Mouse (Mus musculus) midbrain, postnatal 0 days (tissue): ENCODE data around the gene Trappc3. TPM values are rescaled to one million over a fixed set of nuclear protein-coding genes. Genes with fewer than 3 reads are reported as not detected.

Experiments used
- ATAC-seq: fragments of 200-750 bp; cut with Nextera tagmentation; 2 replicates; pipeline ENCODE4 v1.8.0; 2017; ENCODE audit warnings: moderate number of reproducible peaks, mild to moderate bottlenecking, moderate TSS enrichment, moderate library complexity; ENCODE audit not compliant: low FRiP score
- DNase-seq: peaks from one replicate; pipeline ENCODE4 v3.0.0-alpha.2; 2015; ENCODE audit warnings: low spot score
- H3K27ac ChIP-seq: fragments of 300-500 bp; sonication (generic); 2 replicates; pipeline ENCODE4 v1.5.1; 2014; ENCODE audit warnings: low read depth, mild to moderate bottlenecking, low read length, mixed read lengths
- H3K27me3 ChIP-seq: fragments of 300-500 bp; sonication (generic); 2 replicates; pipeline ENCODE4 v1.6.1; 2014; ENCODE audit warnings: low read length, control low read depth, mixed read lengths; ENCODE audit not compliant: insufficient read depth
- H3K36me3 ChIP-seq: fragments of 300-500 bp; sonication (generic); 2 replicates; pipeline ENCODE4 v1.6.1; 2014; ENCODE audit warnings: low read length, control low read depth, mixed read lengths; ENCODE audit not compliant: insufficient read depth
- H3K4me1 ChIP-seq: fragments of 300-500 bp; sonication (generic); 2 replicates; pipeline ENCODE4 v1.6.1; 2014; ENCODE audit warnings: mild to moderate bottlenecking, control low read depth, antibody characterized with exemption, low read length, mixed read lengths; ENCODE audit not compliant: insufficient read depth
- H3K4me2 ChIP-seq: fragments of 300-500 bp; sonication (generic); 2 replicates; pipeline ENCODE4 v1.6.1; 2014; ENCODE audit warnings: low read depth, mild to moderate bottlenecking, low read length, mixed read lengths; ENCODE audit not compliant: poor library complexity, severe bottlenecking
- H3K4me3 ChIP-seq: fragments of 300-500 bp; sonication (generic); 2 replicates; pipeline ENCODE4 v1.5.1; 2014; ENCODE audit warnings: low read depth, mild to moderate bottlenecking, low read length, moderate library complexity
- H3K9ac ChIP-seq: fragments of 300-500 bp; sonication (generic); replicated peaks from 2 replicates; pipeline ENCODE4 v1.6.1; 2014; ENCODE audit warnings: mild to moderate bottlenecking, low read length, moderate library complexity, mixed read lengths; ENCODE audit not compliant: poor library complexity, severe bottlenecking
- H3K9me3 ChIP-seq: fragments of 300-500 bp; sonication (generic); 2 replicates; pipeline ENCODE4 v1.6.1; 2016; ENCODE audit warnings: low read length, control low read depth
- CTCF ChIP-seq: IDR thresholded peaks from 2 replicates; pipeline ENCODE4 v1.5.1; 2016; ENCODE audit warnings: antibody characterized with exemption, mild to moderate bottlenecking
- WGBS: fragments of 180-500 bp; shearing (Covaris S2); extraction: QIAGEN DNeasy Blood & Tissue Kit; methylation state at CpG from one replicate; pipeline ENCODE4 v1.1.7; 2014; 5-methylcytosine and 5-hydroxymethylcytosine counted together
- polyA plus RNA-seq: library from polyadenylated mRNA; unstranded; fragments of >200 nt; fragmentation: Nextera tagmentation; extraction: Ambion mirVana; gene quantifications from 2 replicates; pipeline ENCODE4 v1.2.1, GENCODE M21; 2015
- total RNA-seq: library from RNA; depleted of rRNA; stranded (reverse); fragments of >200 nt; gene quantifications from 2 replicates; pipeline ENCODE4 v1.2.3, GENCODE M21; 2014

Trappc3 gene
- total and polyA plus RNA-seq, 2 experiments from 2014 or later, result 121 to 186 TPM

GRCm38 (mm10) chr4:126300916-126301583, 38.9 kb downstream of the Trappc3 start:
- H3K4me2 ChIP-seq, result peak overlapping the region; percentile 54
- H3K9me3 ChIP-seq, result no peaks in the 10 kb centered on the region
- no peak for DNase-seq
- peaks cover 52% of the 10 kb centered on the region for H3K27me3 ChIP-seq
- no peak overlapping the region for H3K27ac ChIP-seq
- 0 out of 2 replicates have a peak overlapping the region, but pooled peaks have one; percentile 29 for H3K9ac ChIP-seq
- H3K36me3 ChIP-seq, result no peaks in the 10 kb centered on the region
- H3K4me1 ChIP-seq, result peaks cover 12% of the 10 kb centered on the region; the same call in 1 of the 2 replicates
- TF ChIP-seq CTCF, result no peak
- peak overlapping the region; percentile 30 for H3K4me3 ChIP-seq
- no peak for ATAC-seq
- WGBS, result 2% methylated on average over 44 of the region's 50 CpGs

GRCm38 (mm10) chr4:126301584-126302309, 39.6 kb downstream of the Trappc3 start:
- no peak overlapping the region for H3K27ac ChIP-seq
- H3K4me1 ChIP-seq, result peaks cover 12% of the 10 kb centered on the region; the same call in 1 of the 2 replicates
- H3K4me2 ChIP-seq, result peak overlapping the region; percentile 54
- H3K4me3 ChIP-seq, result peak overlapping the region; percentile 30
- ATAC-seq (no peak), DNase-seq (no peak)
- no peak overlapping the region for H3K9ac ChIP-seq
- no peaks in the 10 kb centered on the region for H3K9me3 ChIP-seq
- H3K27me3 ChIP-seq, result peaks cover 50% of the 10 kb centered on the region
- H3K36me3 ChIP-seq, result no peaks in the 10 kb centered on the region
- TF ChIP-seq CTCF, result no peak
- 4% methylated on average over 27 of the region's 27 CpGs for WGBS

GRCm38 (mm10) chr4:126303877-126304276, 41.8 kb downstream of the Trappc3 start:
- Histone ChIP-seq H3K9me3 (no peaks in the 10 kb centered on the region), H3K27ac (no peak overlapping the region), H3K4me3 (no peak overlapping the region), H3K27me3 (peaks cover 40% of the 10 kb centered on the region), H3K9ac (no peak overlapping the region), H3K4me2 (no peak overlapping the region), H3K36me3 (no peaks in the 10 kb centered on the region), H3K4me1 (peaks cover 8% of the 10 kb centered on the region; the same call in 1 of the 2 replicates)
- TF ChIP-seq CTCF, result peak; percentile 41
- WGBS, result 66% methylated on average over 4 of the region's 4 CpGs
- ATAC-seq, result no peak
- no peak for DNase-seq

- no peak overlapping the region for H3K27ac ChIP-seq
- H3K9me3 ChIP-seq, result no peaks in the 10 kb centered on the region
- H3K4me3 ChIP-seq, result no peak overlapping the region
- H3K9ac ChIP-seq, result no peak overlapping the region
- no peak for DNase-seq
- ATAC-seq, result no peak
- peaks cover 31% of the 10 kb centered on the region for H3K27me3 ChIP-seq
- no peak overlapping the region for H3K4me2 ChIP-seq
- 88% methylated on average over 1 of the region's 1 CpGs for WGBS
- no peaks in the 10 kb centered on the region for H3K36me3 ChIP-seq
- no peak for TF ChIP-seq CTCF
- H3K4me1 ChIP-seq, result peaks cover 8% of the 10 kb centered on the region; the same call in 1 of the 2 replicates
These were observed 43.3 kb downstream of the Trappc3 start for GRCm38 (mm10) chr4:126305428-126305827.

DNA sequence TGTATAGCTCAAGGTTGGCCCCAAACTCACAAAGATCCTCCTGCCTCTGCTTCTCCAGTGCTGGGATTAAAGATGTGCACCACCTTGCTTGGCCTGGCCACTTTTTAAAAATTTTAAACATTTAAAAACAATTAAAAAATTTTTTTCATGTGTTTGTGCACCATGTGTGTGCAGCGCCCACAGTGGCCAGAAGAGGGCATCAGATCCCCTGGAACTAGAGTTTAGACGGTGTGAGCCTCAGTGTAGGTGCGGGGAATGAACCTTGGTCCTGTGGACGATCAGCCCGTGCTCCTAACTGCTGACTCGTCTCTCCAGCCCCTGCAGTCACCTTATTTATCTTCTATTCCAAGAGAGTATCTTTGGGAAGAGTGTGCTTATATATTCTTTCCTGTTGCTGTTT, 43.9 kb downstream of the Trappc3 start:
- 89% methylated on average over 6 of the region's 6 CpGs for WGBS
- TF ChIP-seq CTCF, result peak; percentile 33; the same call in 1 of the 2 replicates

GRCm38 (mm10) chr4:126306827-126307226, 44.7 kb downstream of the Trappc3 start:
- Histone ChIP-seq H3K4me1 (no peaks in the 10 kb centered on the region), H3K9me3 (no peaks in the 10 kb centered on the region), H3K9ac (no peak overlapping the region), H3K36me3 (no peaks in the 10 kb centered on the region), H3K4me3 (no peak overlapping the region), H3K4me2 (no peak overlapping the region), H3K27me3 (peaks cover 18% of the 10 kb centered on the region), H3K27ac (no peak overlapping the region)
- DNase-seq (no peak), ATAC-seq (no peak)
- 14% methylated on average over 2 of the region's 2 CpGs for WGBS
- no peak for TF ChIP-seq CTCF

More for the DNA sequence above, 43.9 kb downstream of the Trappc3 start:
- no peak for ATAC-seq
- no peak overlapping the region for H3K4me3 ChIP-seq
- peaks cover 5% of the 10 kb centered on the region; the same call in 1 of the 2 replicates for H3K4me1 ChIP-seq
- H3K27ac ChIP-seq, result no peak overlapping the region
- DNase-seq, result no peak
- H3K9me3 ChIP-seq, result no peaks in the 10 kb centered on the region
- no peaks in the 10 kb centered on the region for H3K36me3 ChIP-seq
- peaks cover 25% of the 10 kb centered on the region for H3K27me3 ChIP-seq
- no peak overlapping the region for H3K4me2 ChIP-seq
- H3K9ac ChIP-seq, result no peak overlapping the region
